Mouse (Mus musculus) MEL (cell line): Measurements from ENCODE around the gene Tomm34. TPM values are rescaled to one million over a fixed set of nuclear protein-coding genes. Genes with fewer than 3 reads are reported as not detected.

ENCODE experiments used
- DNase-seq: peaks from one replicate; pipeline ENCODE4 v3.0.0; 2011; ENCODE audit warnings: low read depth, low spot score
- H3K27ac ChIP-seq: 2 replicates; pipeline ENCODE4 v1.5.1; 2012; ENCODE audit warnings: low read depth, mild to moderate bottlenecking, control low read depth, low read length, moderate library complexity; ENCODE audit not compliant: control insufficient read depth
- H3K27me3 ChIP-seq, 2 experiments: fragments of 150-350 bp in 1 of 2; sonication (generic) in 1 of 2; 2 replicates each; pipeline ENCODE4 v1.6.1; 2012; ENCODE audit warnings: low read length in 2 of 2, mild to moderate bottlenecking in 2 of 2, improper control_type of control experiment in 1 of 2, moderate library complexity in 1 of 2; ENCODE audit not compliant: insufficient read depth in 2 of 2, control insufficient read depth in 1 of 2
- H3K36me3 ChIP-seq, 2 experiments: 2 replicates each; pipeline ENCODE4 v1.6.1; 2012 to 2014; ENCODE audit warnings: low read length in 2 of 2, improper control_type of control experiment in 1 of 2, inconsistent platforms in 1 of 2, mild to moderate bottlenecking in 1 of 2; ENCODE audit not compliant: insufficient read depth in 2 of 2, control insufficient read depth in 1 of 2
- H3K4me1 ChIP-seq, 2 experiments: fragments of 150-350 bp in 1 of 2; sonication (generic) in 1 of 2; 2 replicates each; pipeline ENCODE4 v1.6.1; 2012; ENCODE audit warnings: low read length in 2 of 2, improper control_type of control experiment in 1 of 2, mild to moderate bottlenecking in 1 of 2; ENCODE audit not compliant: insufficient read depth in 2 of 2, control insufficient read depth in 1 of 2
- H3K4me3 ChIP-seq, 2 experiments: fragments of 150-350 bp in 1 of 2; sonication (generic) in 1 of 2; 2 replicates each; pipeline ENCODE4 v1.5.1; 2012; ENCODE audit warnings: low read depth in 2 of 2, low read length in 2 of 2, mild to moderate bottlenecking in 2 of 2, moderate library complexity in 2 of 2, control low read depth in 1 of 2, improper control_type of control experiment in 1 of 2; ENCODE audit not compliant: control insufficient read depth in 1 of 2, insufficient read depth in 1 of 2
- H3K79me2 ChIP-seq: 2 replicates; pipeline ENCODE4 v1.6.1; 2012; ENCODE audit warnings: mild to moderate bottlenecking, low read length, moderate library complexity; ENCODE audit not compliant: control insufficient read depth, poor library complexity, insufficient read depth
- H3K9ac ChIP-seq: 2 replicates; pipeline ENCODE4 v1.6.1; 2012; ENCODE audit warnings: low read depth, mild to moderate bottlenecking, control low read depth, low read length, moderate library complexity; ENCODE audit not compliant: control insufficient read depth, poor library complexity, severe bottlenecking
- H3K9me3 ChIP-seq: fragments of 150-350 bp; sonication (generic); replicated peaks from 2 replicates; pipeline ENCODE4 v1.6.1; 2012; ENCODE audit warnings: mild to moderate bottlenecking, low read length, improper control_type of control experiment, moderate library complexity; ENCODE audit not compliant: insufficient read depth
- BHLHE40 ChIP-seq: IDR thresholded peaks from 2 replicates; pipeline ENCODE4 v1.6.1; 2012; ENCODE audit warnings: low read depth, mild to moderate bottlenecking, inconsistent platforms, low read length, improper control_type of control experiment, borderline replicate concordance
- CTCF ChIP-seq, 3 experiments: IDR thresholded peaks in 2 of 3; conservative IDR thresholded peaks in 1 of 3; 2 replicates each; pipeline ENCODE4 v1.5.1; 2011 to 2012; ENCODE audit warnings: low read length in 3 of 3, low read depth in 2 of 3, mild to moderate bottlenecking in 2 of 3, improper control_type of control experiment in 1 of 3, inconsistent platforms in 1 of 3, mixed read lengths in 1 of 3, moderate library complexity in 1 of 3; ENCODE audit not compliant: control insufficient read depth in 1 of 3, insufficient read depth in 1 of 3, poor library complexity in 1 of 3, severe bottlenecking in 1 of 3
- EP300 ChIP-seq, 2 experiments: IDR thresholded peaks; 2 replicates each; pipeline ENCODE4 v1.6.1; 2011; ENCODE audit warnings: improper control_type of control experiment in 2 of 2, low read length in 2 of 2, low read depth in 1 of 2, mild to moderate bottlenecking in 1 of 2
- ETS1 ChIP-seq: IDR thresholded peaks from 2 replicates; pipeline ENCODE4 v1.6.1; 2012; ENCODE audit warnings: low read depth, mild to moderate bottlenecking, inconsistent platforms, low read length, improper control_type of control experiment, moderate library complexity
- GATA1 ChIP-seq: IDR thresholded peaks from 2 replicates; pipeline ENCODE4 v1.6.1; 2011; ENCODE audit warnings: low read depth, low read length, improper control_type of control experiment
- HCFC1 ChIP-seq: IDR thresholded peaks from 2 replicates; pipeline ENCODE4 v1.6.1; 2012; ENCODE audit warnings: low read depth, mild to moderate bottlenecking, inconsistent platforms, low read length, improper control_type of control experiment, moderate library complexity
- KAT2A ChIP-seq: conservative IDR thresholded peaks from 2 replicates; pipeline ENCODE4 v1.6.1; 2012; ENCODE audit warnings: low read depth, low read length, improper control_type of control experiment, inconsistent platforms
- MAFK ChIP-seq: IDR thresholded peaks from 2 replicates; pipeline ENCODE4 v1.6.1; 2011; ENCODE audit warnings: low read depth, mild to moderate bottlenecking, low read length, improper control_type of control experiment, borderline replicate concordance
- MEF2A ChIP-seq: IDR thresholded peaks from 2 replicates; pipeline ENCODE4 v1.6.1; 2014; ENCODE audit warnings: low read depth, mild to moderate bottlenecking, inconsistent platforms, low read length, improper control_type of control experiment; ENCODE audit not compliant: poor library complexity, insufficient replicate concordance, severe bottlenecking; ENCODE audit errors: extremely low read depth
- MXI1 ChIP-seq: IDR thresholded peaks from 2 replicates; pipeline ENCODE4 v1.6.1; 2011; ENCODE audit warnings: mild to moderate bottlenecking, low read depth, low read length, improper control_type of control experiment
- MYC ChIP-seq: IDR thresholded peaks from 2 replicates; pipeline ENCODE4 v1.6.1; 2011; ENCODE audit warnings: low read depth, mild to moderate bottlenecking, low read length, improper control_type of control experiment, moderate library complexity
- NRF1 ChIP-seq: IDR thresholded peaks from 2 replicates; pipeline ENCODE4 v1.6.1; 2014; ENCODE audit warnings: low read depth, mild to moderate bottlenecking, inconsistent platforms, low read length, improper control_type of control experiment, moderate library complexity; ENCODE audit not compliant: poor library complexity, insufficient read depth, severe bottlenecking
- POLR2AphosphoS2 ChIP-seq: IDR thresholded peaks from 2 replicates; pipeline ENCODE4 v1.6.1; 2011; ENCODE audit warnings: low read length, improper control_type of control experiment
- POLR2AphosphoS5 ChIP-seq: IDR thresholded peaks from 2 replicates; pipeline ENCODE4 v1.6.1; 2012; ENCODE audit warnings: low read depth, borderline replicate concordance, mild to moderate bottlenecking, inconsistent platforms, low read length, moderate library complexity, mixed read lengths
- RAD21 ChIP-seq: IDR thresholded peaks from 2 replicates; pipeline ENCODE4 v1.6.1; 2011; ENCODE audit warnings: mild to moderate bottlenecking, low read depth, low read length, improper control_type of control experiment
- SIN3A ChIP-seq: IDR thresholded peaks from 2 replicates; pipeline ENCODE4 v1.6.1; 2012; ENCODE audit warnings: low read length, improper control_type of control experiment, inconsistent platforms
- TAL1 ChIP-seq: IDR thresholded peaks from 2 replicates; pipeline ENCODE4 v1.6.1; 2012; ENCODE audit warnings: mild to moderate bottlenecking, inconsistent platforms, low read length, moderate library complexity, mixed read lengths
- USF2 ChIP-seq, 2 experiments: IDR thresholded peaks; 2 replicates each; pipeline ENCODE4 v1.6.1; 2011 to 2012; ENCODE audit warnings: improper control_type of control experiment in 2 of 2, low read length in 2 of 2, borderline replicate concordance in 1 of 2, inconsistent platforms in 1 of 2, low read depth in 1 of 2, mild to moderate bottlenecking in 1 of 2; ENCODE audit not compliant: insufficient read depth in 1 of 2
- ZKSCAN1 ChIP-seq: IDR thresholded peaks from 2 replicates; pipeline ENCODE4 v1.6.1; 2012; ENCODE audit warnings: low read depth, mild to moderate bottlenecking, inconsistent platforms, low read length, improper control_type of control experiment, moderate library complexity
- polyA plus RNA-seq, 2 experiments: library from polyadenylated mRNA; stranded (reverse) in 1 of 2; unstranded in 1 of 2; fragments of >175 nt in 1 of 2; fragments of >200 nt in 1 of 2; gene quantifications; 2 replicates each; pipeline versions ENCODE4 v1.2.1 to v1.2.4; 2012; ENCODE audit warnings: low replicate concordance in 2 of 2, low read depth in 1 of 2; ENCODE audit not compliant: insufficient read length in 2 of 2, insufficient read depth in 1 of 2, missing spikeins in 1 of 2
- total RNA-seq: library from RNA; depleted of rRNA; stranded (reverse); fragments of 300-350 nt; gene quantifications from 2 replicates; pipeline ENCODE4 v1.2.3, GENCODE M21; 2012

Gene Tomm34
- total and polyA plus RNA-seq, 3 experiments = 38.9 to 48.7 TPM; not detected in 1

- no peaks in the 10 kb centered on the region for H3K27me3 ChIP-seq
- no peaks in the 10 kb centered on the region for H3K79me2 ChIP-seq
- no peak overlapping the region for H3K4me3 ChIP-seq
- no peak for DNase-seq
- H3K9ac ChIP-seq = no peak overlapping the region
- peaks cover 0 to 4% of the 10 kb centered on the region in 2 experiments; a peak in 1 of 4 replicates for H3K4me1 ChIP-seq
- H3K27ac ChIP-seq = no peak overlapping the region
- TF ChIP-seq TAL1 (no peak), ETS1 (no peak), KAT2A (no peak), CTCF (IDR thresholded peaks at IDR 0.05 in 2 of 3, conservative IDR thresholded peaks at IDR 0.05 in 1 of 3; ENCODE audit: control insufficient read depth in 1 of 3, insufficient read depth in 1 of 3, low read depth in 2 of 3, low read length in 3 of 3, poor library complexity in 1 of 3, severe bottlenecking in 1 of 3) (no peak), MYC (no peak)
- no peaks in the 10 kb centered on the region for H3K9me3 ChIP-seq
- H3K36me3 ChIP-seq = peaks cover 0 to 1% of the 10 kb centered on the region in 2 experiments; a peak in 2 of 4 replicates
Observed at GRCm38 (mm10) chr2:164022104-164022503, 48.9 kb downstream of the Tomm34 start.

GRCm38 (mm10) chr2:164019943-164020342 is 51.0 kb downstream of the Tomm34 start:
- Histone ChIP-seq H3K36me3 (peaks cover 0 to 5% of the 10 kb centered on the region in 2 experiments; a peak in 2 of 4 replicates), H3K4me1 (peaks cover 0 to 4% of the 10 kb centered on the region in 2 experiments; a peak in 1 of 4 replicates), H3K9me3 (no peaks in the 10 kb centered on the region), H3K4me3 (no peak overlapping the region), H3K9ac (no peak overlapping the region), H3K27me3 (no peaks in the 10 kb centered on the region), H3K27ac (no peak overlapping the region), H3K79me2 (peaks cover 2% of the 10 kb centered on the region; the same call in 1 of the 2 replicates)
- TF ChIP-seq POLR2AphosphoS2 (peak; percentile 79), MEF2A (no peak), USF2 (IDR thresholded peaks at IDR 0.05; ENCODE audit: borderline replicate concordance in 1 of 2, insufficient read depth in 1 of 2, low read depth in 1 of 2, low read length in 2 of 2) (no peak), GATA1 (0 out of 2 replicates have a peak, but pooled peaks have one; percentile 4)
- peak; percentile 32 for DNase-seq

DNA sequence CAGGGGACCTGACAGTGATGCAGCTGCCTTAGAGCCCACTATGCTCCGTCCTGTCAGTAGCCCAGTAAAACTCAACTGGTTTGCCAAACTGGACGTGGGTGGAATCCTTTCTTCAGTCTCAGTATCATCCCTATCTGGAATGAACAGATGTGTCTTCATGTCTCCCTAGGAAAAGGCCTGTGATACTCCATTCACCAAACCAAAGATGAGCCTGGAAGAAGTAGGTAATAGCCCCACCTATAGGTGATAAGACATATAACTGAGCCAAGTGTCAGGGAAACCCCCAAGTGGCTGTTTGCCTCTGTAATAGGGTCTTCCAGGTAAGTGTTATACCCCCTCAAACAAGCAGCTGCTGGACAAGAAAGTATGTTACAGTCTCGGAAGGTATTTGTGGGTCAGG is 52.1 kb downstream of the Tomm34 start:
- Histone ChIP-seq H3K79me2 (peaks cover 2% of the 10 kb centered on the region; the same call in 1 of the 2 replicates), H3K27ac (no peak overlapping the region), H3K9me3 (no peaks in the 10 kb centered on the region), H3K9ac (no peak overlapping the region), H3K36me3 (peaks cover 0 to 12% of the 10 kb centered on the region in 2 experiments; a peak in 2 of 4 replicates), H3K4me3 (no peak overlapping the region)
- TF ChIP-seq MAFK (no peak), BHLHE40 (no peak), POLR2AphosphoS5 (no peak), ETS1 (no peak), HCFC1 (no peak), RAD21 (peak; percentile 24), ZKSCAN1 (no peak), SIN3A (no peak), MEF2A (no peak), GATA1 (no peak), NRF1 (no peak), EP300 (IDR thresholded peaks at IDR 0.05; ENCODE audit: low read depth in 1 of 2, low read length in 2 of 2) (no peak), CTCF (IDR thresholded peaks at IDR 0.05 in 2 of 3, conservative IDR thresholded peaks at IDR 0.05 in 1 of 3; ENCODE audit: control insufficient read depth in 1 of 3, insufficient read depth in 1 of 3, low read depth in 2 of 3, low read length in 3 of 3, poor library complexity in 1 of 3, severe bottlenecking in 1 of 3) (peak in 2 of 3 experiments; percentile 16 to 47; a peak in 2 of 6 replicates), MXI1 (no peak)
- TF ChIP-seq, all 39 proteins: peak for 2
- peaks cover 0 to 4% of the 10 kb centered on the region in 2 experiments; a peak in 1 of 4 replicates for H3K4me1 ChIP-seq
- no peaks in the 10 kb centered on the region for H3K27me3 ChIP-seq
- DNase-seq = peak; percentile 32
